Mouse (Mus musculus): ENCODE measurements around the gene Tex14.

The Tex14 gene

GRCm38 (mm10) chr11:87592713-87593598, 188.1 kb downstream of the Tex14 start:
- DNase-seq = peak; percentile 74 to 84

GRCm38 (mm10) chr11:87595327-87595841, 190.5 kb downstream of the Tex14 start:
- DNase-seq = peak; percentile 86 to 90

GRCm38 (mm10) chr11:87595976-87596375, 191.1 kb downstream of the Tex14 start:
- DNase-seq = no peak

GRCm38 (mm10) chr11:87596492-87596891, 191.6 kb downstream of the Tex14 start:
- no peak for DNase-seq

DNA sequence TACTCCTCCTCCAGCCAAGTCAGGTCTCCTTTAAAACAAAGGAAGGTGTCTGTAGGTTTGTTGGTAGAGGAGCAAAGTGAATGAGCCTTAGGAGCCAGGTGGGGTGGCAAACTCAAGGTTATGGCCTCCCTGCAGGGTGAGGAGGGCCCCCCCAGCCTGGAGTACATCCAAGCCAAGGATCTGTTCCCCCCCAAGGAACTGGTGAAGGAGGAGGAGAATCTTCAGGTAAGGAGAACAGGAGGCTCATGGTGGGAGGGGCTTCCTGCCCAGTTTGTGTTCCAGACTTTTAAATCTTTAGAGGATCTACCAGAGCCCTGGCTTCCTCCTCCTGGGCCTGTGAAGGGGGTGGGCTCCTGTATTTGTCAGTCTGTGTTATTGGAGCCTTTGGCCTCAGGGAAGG, 192.2 kb downstream of the Tex14 start:
- no peak for DNase-seq

- DNase-seq = no peak
Measured at GRCm38 (mm10) chr11:87599395-87600089, 194.7 kb downstream of the Tex14 start.

GRCm38 (mm10) chr11:87600322-87600853, 195.5 kb downstream of the Tex14 start:
- DNase-seq = no peak

DNA sequence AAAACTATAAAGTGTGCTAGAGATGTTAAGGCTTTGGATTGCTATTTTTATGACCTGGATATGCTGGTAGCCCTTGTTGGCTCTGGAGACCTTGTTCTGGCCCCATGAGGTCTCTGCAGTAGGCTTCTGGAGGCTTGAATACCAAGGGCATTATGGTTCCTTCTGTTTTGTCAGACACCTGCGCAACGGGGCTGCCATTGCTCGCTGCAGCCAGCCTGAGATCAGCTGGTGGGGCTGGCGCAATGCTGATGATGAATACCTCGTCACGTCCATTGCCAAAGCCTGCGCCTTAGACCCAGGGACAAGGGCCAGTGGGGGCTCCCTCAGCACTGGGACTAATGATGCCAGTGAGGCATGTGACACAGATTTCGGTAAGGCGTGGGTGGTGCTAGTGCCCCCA, 197.4 kb downstream of the Tex14 start:
- DNase-seq = no peak

DNA sequence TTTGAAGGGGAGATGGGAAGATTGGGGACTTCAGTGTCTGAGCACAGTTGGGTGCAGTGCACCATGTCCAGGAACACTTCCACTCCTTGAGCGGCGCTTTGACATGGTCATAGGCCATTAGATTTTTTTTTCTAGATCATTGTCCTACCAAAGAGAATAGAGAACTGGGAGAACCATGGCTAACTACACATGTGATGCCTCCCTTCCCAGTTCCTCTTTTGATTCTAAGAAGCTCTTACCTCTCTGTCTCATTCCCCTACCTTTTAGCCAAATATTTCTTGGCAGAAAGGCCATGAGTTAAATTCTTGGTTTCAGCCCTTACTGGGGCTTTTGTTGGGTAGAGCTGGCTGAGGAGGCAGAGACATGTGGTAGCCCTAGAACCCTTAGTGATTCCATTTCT, 198.7 kb downstream of the Tex14 start:
- no peak for DNase-seq

Measured in kidney, adult 8-10 months (tissue).